Mouse (Mus musculus) embryonic facial prominence, embryonic 10.5 days (tissue): ENCODE measurements around the gene Rtn1. TPM values are rescaled to one million over a fixed set of nuclear protein-coding genes. Genes with fewer than 3 reads are reported as not detected.

Experiments used
- DNase-seq: peaks from one replicate; pipeline ENCODE4 v3.0.0-alpha.2; 2017; ENCODE audit warnings: low spot score
- H3K27ac ChIP-seq: fragments of 300-500 bp; sonication (generic); replicated peaks from 2 replicates; pipeline ENCODE4 v1.5.1; 2016; ENCODE audit warnings: mild to moderate bottlenecking
- H3K27me3 ChIP-seq: fragments of 300-500 bp; sonication (generic); replicated peaks from 2 replicates; pipeline ENCODE4 v1.6.1; 2016; ENCODE audit warnings: low read depth, mild to moderate bottlenecking; ENCODE audit not compliant: poor library complexity, severe bottlenecking
- H3K36me3 ChIP-seq: fragments of 300-500 bp; sonication (generic); replicated peaks from 2 replicates; pipeline ENCODE4 v1.6.1; 2016; ENCODE audit warnings: mild to moderate bottlenecking, moderate library complexity
- H3K4me1 ChIP-seq: fragments of 300-500 bp; sonication (generic); 2 replicates; pipeline ENCODE4 v1.6.1; 2016
- H3K4me3 ChIP-seq: fragments of 300-500 bp; sonication (generic); 2 replicates; pipeline ENCODE4 v1.5.1; 2016; ENCODE audit warnings: mild to moderate bottlenecking, moderate library complexity
- H3K9me3 ChIP-seq: fragments of 300-500 bp; sonication (generic); 2 replicates; pipeline ENCODE4 v1.6.1; 2016; ENCODE audit warnings: mild to moderate bottlenecking
- WGBS: fragments of 180-500 bp; shearing (Covaris S2); methylation state at CpG from one replicate; pipeline ENCODE4 v1.1.7; 2016; 5-methylcytosine and 5-hydroxymethylcytosine counted together
- polyA plus RNA-seq: library from polyadenylated mRNA; unstranded; fragments of >200 nt; fragmentation: Nextera tagmentation; extraction: Ambion mirVana; gene quantifications from 2 replicates; pipeline ENCODE4 v1.2.1, GENCODE M21; 2016

Gene Rtn1
- polyA plus RNA-seq, 1 experiment from 2014 or later: 80.8 TPM

DNA sequence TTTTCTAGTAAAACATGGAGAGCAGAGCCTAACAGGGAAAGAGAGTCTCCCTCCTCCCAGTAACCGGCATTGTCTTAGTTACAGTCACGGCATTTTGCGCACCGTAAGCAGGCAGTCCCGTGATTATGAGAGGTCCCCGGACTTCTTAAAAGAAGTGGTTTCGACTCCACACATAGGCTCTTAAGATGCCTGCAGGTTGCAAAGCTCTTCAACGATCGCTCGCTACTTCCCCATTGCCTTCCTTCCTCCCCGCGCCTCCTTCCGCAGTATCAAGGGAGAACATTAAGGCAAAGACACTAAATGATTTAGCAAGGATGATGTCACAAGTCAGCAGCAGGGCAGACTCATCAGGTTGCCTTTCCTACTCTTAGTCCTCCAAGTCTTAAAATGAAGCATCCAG lies 72.8 kb downstream of the Rtn1 start:
- no peak overlapping the region for H3K4me3 ChIP-seq
- no peaks in the 10 kb centered on the region for H3K9me3 ChIP-seq
- WGBS: 91% methylated on average over 13 of the region's 13 CpGs
- H3K27ac ChIP-seq: no peak overlapping the region
- H3K4me1 ChIP-seq: 0 out of 2 replicates have a peak, but pooled peaks cover 3% of the 10 kb centered on the region
- H3K36me3 ChIP-seq: no peaks in the 10 kb centered on the region
- DNase-seq: no peak
- H3K27me3 ChIP-seq: no peaks in the 10 kb centered on the region

- no peaks in the 10 kb centered on the region for H3K27me3 ChIP-seq
- WGBS: 89% methylated on average over 5 of the region's 5 CpGs
- no peaks in the 10 kb centered on the region for H3K36me3 ChIP-seq
- H3K4me3 ChIP-seq: no peak overlapping the region
- no peak overlapping the region for H3K27ac ChIP-seq
- DNase-seq: no peak
- H3K4me1 ChIP-seq: no peaks in the 10 kb centered on the region
- H3K9me3 ChIP-seq: no peaks in the 10 kb centered on the region
Measured at GRCm38 (mm10) chr12:72332488-72333013, 76.3 kb downstream of the Rtn1 start.

- H3K4me3 ChIP-seq: no peak overlapping the region
- no peaks in the 10 kb centered on the region for H3K27me3 ChIP-seq
- H3K9me3 ChIP-seq: no peaks in the 10 kb centered on the region
- no peak for DNase-seq
- H3K27ac ChIP-seq: no peak overlapping the region
- WGBS: 87% methylated on average over 7 of the region's 7 CpGs
- H3K36me3 ChIP-seq: no peaks in the 10 kb centered on the region
- H3K4me1 ChIP-seq: no peaks in the 10 kb centered on the region
Measured at GRCm38 (mm10) chr12:72331912-72332487, 76.9 kb downstream of the Rtn1 start.

DNA sequence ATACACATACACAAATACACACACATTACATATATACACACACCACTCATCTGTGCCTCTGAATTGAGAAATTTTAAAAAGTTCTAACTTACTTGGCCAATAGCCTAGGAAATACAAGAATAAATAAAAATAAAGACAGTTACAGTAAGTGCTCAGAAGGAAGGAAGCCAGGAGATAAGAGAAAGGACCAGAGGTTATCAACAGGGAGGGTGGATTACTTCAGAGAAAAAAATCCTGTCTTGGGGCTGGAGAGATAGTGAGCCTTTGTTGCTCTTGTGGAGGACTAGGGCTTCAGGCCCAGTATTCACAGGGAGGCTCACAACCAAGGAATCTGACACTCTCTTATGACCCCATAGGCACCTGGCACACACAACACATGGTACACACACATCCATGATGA lies 82.8 kb downstream of the Rtn1 start:
- no peaks in the 10 kb centered on the region for H3K36me3 ChIP-seq
- no peak overlapping the region for H3K4me3 ChIP-seq
- H3K9me3 ChIP-seq: no peaks in the 10 kb centered on the region
- H3K4me1 ChIP-seq: peaks cover 11% of the 10 kb centered on the region
- no peaks in the 10 kb centered on the region for H3K27me3 ChIP-seq
- no peak overlapping the region for H3K27ac ChIP-seq
- DNase-seq: no peak

DNA sequence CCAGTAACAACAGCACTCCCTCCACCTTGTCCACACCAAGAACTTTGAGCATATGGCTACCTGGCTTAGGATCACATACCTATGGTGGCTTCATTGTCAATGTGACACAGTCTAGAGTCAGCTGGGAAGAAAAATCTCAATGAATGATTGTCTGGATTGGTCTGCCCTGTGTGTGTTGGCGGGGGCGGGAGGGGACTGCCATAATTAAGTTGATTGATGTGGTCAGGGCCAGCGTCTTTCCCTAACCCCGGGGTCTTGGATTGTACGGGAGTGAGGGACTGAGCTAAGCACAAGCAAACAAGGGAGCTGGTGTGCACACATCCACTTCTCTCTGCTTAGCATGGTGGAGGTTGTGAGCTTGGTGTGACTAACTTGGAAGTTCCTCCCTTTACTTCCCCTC lies 83.8 kb downstream of the Rtn1 start:
- no peaks in the 10 kb centered on the region for H3K36me3 ChIP-seq
- 43% methylated on average over 5 of the region's 5 CpGs for WGBS
- no peaks in the 10 kb centered on the region for H3K9me3 ChIP-seq
- DNase-seq: no peak
- no peak overlapping the region for H3K4me3 ChIP-seq
- no peak overlapping the region for H3K27ac ChIP-seq
- no peaks in the 10 kb centered on the region for H3K27me3 ChIP-seq
- peaks cover 11% of the 10 kb centered on the region for H3K4me1 ChIP-seq

DNA sequence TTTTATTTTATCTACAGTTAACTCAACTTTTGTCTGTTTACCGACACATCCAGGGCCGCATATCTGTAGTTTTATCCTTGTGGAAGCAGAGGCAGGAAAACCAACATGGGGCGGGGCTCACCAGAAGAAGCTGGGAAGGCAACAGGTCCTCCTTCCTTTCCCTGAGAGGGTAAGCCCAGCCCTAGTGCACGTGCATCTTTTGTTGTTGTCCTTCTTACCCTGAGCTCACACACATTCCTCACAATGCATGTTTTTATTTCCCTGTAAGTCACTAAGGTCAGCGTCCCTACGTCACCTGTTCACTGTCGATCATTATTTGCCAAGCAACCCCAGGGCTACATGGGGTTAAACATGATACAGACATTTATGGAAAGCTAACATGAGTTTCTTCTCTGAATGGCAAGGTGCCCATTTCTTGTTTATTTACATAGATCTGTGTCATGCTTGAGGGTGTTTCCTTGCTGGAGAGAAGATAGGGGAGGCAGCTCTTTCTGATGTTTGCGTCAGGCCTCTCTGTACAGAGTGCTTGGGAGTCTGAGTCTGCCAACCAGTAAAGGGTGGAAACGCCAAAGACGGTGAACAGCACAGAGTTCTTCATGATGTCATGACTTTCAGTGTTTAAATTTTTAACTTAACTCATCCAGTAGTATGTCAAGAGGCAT lies 84.5 kb downstream of the Rtn1 start:
- Histone ChIP-seq H3K27me3 (no peaks in the 10 kb centered on the region), H3K4me3 (no peak overlapping the region), H3K27ac (no peak overlapping the region), H3K9me3 (no peaks in the 10 kb centered on the region), H3K4me1 (peaks cover 11% of the 10 kb centered on the region), H3K36me3 (no peaks in the 10 kb centered on the region)
- DNase-seq: no peak
- 79% methylated on average over 10 of the region's 10 CpGs for WGBS

DNA sequence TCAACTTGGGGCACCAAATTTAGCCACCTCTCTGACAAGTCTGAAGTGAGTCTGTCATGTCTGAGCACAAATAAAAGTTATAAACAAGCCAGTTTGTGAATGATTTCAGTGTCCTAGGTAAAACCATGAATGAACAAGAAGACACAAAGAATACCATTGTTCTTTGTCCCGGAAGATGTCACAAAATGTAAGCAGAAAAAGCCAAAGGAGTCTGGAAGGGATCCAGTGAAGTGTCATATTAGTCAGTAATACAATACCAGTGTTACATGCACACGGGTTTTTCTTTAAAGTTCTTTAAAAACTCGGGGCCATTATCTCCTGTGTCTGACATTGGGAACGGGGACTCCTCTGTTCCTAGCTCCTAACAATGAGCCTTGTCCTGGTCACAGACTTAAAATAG lies 85.1 kb downstream of the Rtn1 start:
- Histone ChIP-seq H3K4me1 (peaks cover 11% of the 10 kb centered on the region), H3K36me3 (no peaks in the 10 kb centered on the region), H3K27ac (no peak overlapping the region), H3K27me3 (no peaks in the 10 kb centered on the region), H3K4me3 (no peak overlapping the region), H3K9me3 (no peaks in the 10 kb centered on the region)
- 63% methylated on average over 4 of the region's 4 CpGs for WGBS
- DNase-seq: no peak

- no peaks in the 10 kb centered on the region for H3K36me3 ChIP-seq
- no peaks in the 10 kb centered on the region for H3K4me1 ChIP-seq
- H3K27ac ChIP-seq: no peak overlapping the region
- no peaks in the 10 kb centered on the region for H3K27me3 ChIP-seq
- no peak for DNase-seq
- WGBS: 80% methylated on average over 15 of the region's 15 CpGs
- no peak overlapping the region for H3K4me3 ChIP-seq
- H3K9me3 ChIP-seq: no peaks in the 10 kb centered on the region
Measured at GRCm38 (mm10) chr12:72315732-72316465, 93.0 kb downstream of the Rtn1 start.

DNA sequence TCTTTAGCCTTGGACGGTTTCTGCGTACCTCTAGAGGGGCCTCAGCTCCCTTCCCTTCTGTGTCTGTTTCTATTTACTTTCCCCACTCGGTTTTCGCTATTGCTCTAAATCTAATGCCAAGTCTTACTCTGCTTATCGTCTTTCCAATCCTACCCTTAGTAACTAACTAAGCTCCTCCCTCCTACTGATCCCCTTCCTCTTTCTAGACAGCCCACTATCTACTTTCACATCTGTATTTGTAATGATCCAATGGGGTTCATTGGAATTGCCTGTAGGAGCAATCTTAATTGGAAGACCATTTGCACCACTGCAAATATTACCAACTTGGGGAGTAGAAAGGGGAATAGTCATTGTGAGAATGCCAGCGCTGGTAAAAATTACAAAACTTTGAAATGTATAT lies 98.0 kb downstream of the Rtn1 start:
- WGBS: 81% methylated on average over 6 of the region's 6 CpGs
- Histone ChIP-seq H3K4me3 (no peak overlapping the region), H3K36me3 (no peaks in the 10 kb centered on the region), H3K4me1 (no peaks in the 10 kb centered on the region), H3K27me3 (no peaks in the 10 kb centered on the region), H3K27ac (no peak overlapping the region), H3K9me3 (no peaks in the 10 kb centered on the region)
- no peak for DNase-seq

GRCm38 (mm10) chr12:72308506-72308905 lies 100.3 kb downstream of the Rtn1 start:
- H3K4me3 ChIP-seq: no peak overlapping the region
- DNase-seq: no peak
- no peaks in the 10 kb centered on the region for H3K36me3 ChIP-seq
- whole genome bisulfite sequencing: 85% methylated on average over 8 of the region's 8 CpGs
- H3K27ac ChIP-seq: no peak overlapping the region
- H3K4me1 ChIP-seq: peaks cover 17% of the 10 kb centered on the region
- H3K9me3 ChIP-seq: no peaks in the 10 kb centered on the region
- H3K27me3 ChIP-seq: 0 out of 2 replicates have a peak, but pooled peaks cover 1% of the 10 kb centered on the region

GRCm38 (mm10) chr12:72306281-72306680 lies 102.6 kb downstream of the Rtn1 start:
- H3K4me3 ChIP-seq: no peak overlapping the region
- 92% methylated on average over 11 of the region's 11 CpGs for WGBS

GRCm38 (mm10) chr12:72305421-72305820 lies 103.4 kb downstream of the Rtn1 start:
- Histone ChIP-seq H3K4me3 (no peak overlapping the region), H3K36me3 (no peaks in the 10 kb centered on the region), H3K9me3 (no peaks in the 10 kb centered on the region), H3K27ac (no peak overlapping the region), H3K27me3 (0 out of 2 replicates have a peak, but pooled peaks cover 5% of the 10 kb centered on the region), H3K4me1 (peaks cover 26% of the 10 kb centered on the region)
- DNase-seq: no peak
- 61% methylated on average over 5 of the region's 5 CpGs for WGBS

More at GRCm38 (mm10) chr12:72306281-72306680, 102.6 kb downstream of the Rtn1 start:
- Histone ChIP-seq H3K27ac (no peak overlapping the region), H3K36me3 (no peaks in the 10 kb centered on the region), H3K27me3 (0 out of 2 replicates have a peak, but pooled peaks cover 5% of the 10 kb centered on the region), H3K9me3 (no peaks in the 10 kb centered on the region), H3K4me1 (peaks cover 24% of the 10 kb centered on the region)
- DNase-seq: no peak
